Mouse (Mus musculus): ENCODE measurements around the gene Wdfy3. TPM values are rescaled to one million over a fixed set of nuclear protein-coding genes. Genes with fewer than 3 reads are reported as not detected.

Wdfy3 gene
- total RNA-seq, 2 experiments from 2014 or later: 139 to 145 TPM

GRCm38 (mm10) chr5:101891694-101892416, 177.9 kb downstream of the Wdfy3 start:
- TF ChIP-seq CTCF (IDR thresholded peaks at IDR 0.05): no peak
- Histone ChIP-seq H3K27ac (no peak overlapping the region), H3K4me3 (no peak overlapping the region)
- DNase-seq (ENCODE audit: extremely low spot score in 1 of 2, low spot score in 2 of 2): no peak
- intact Hi-C loops (cut with DNase I): loop anchor here (5.0 kb wide), 1 partner anchor 35 kb away; no protein-coding TSS in a partner anchor

GRCm38 (mm10) chr5:101887989-101888388, 181.7 kb downstream of the Wdfy3 start:
- TF ChIP-seq CTCF (IDR thresholded peaks at IDR 0.05): no peak
- intact Hi-C loops (cut with DNase I): no loop called here
- Histone ChIP-seq H3K4me3 (no peak overlapping the region), H3K27ac (no peak overlapping the region)
- no peak for DNase-seq (ENCODE audit: extremely low spot score in 1 of 2, low spot score in 2 of 2)

- Histone ChIP-seq H3K4me3 (no peak overlapping the region), H3K27ac (no peak overlapping the region)
- intact Hi-C loops (cut with DNase I): no loop called here
- DNase-seq (ENCODE audit: extremely low spot score in 1 of 2, low spot score in 2 of 2): no peak
- TF ChIP-seq CTCF (IDR thresholded peaks at IDR 0.05): no peak
These were observed 184.7 kb downstream of the Wdfy3 start for GRCm38 (mm10) chr5:101885039-101885438.

- intact Hi-C loops (cut with DNase I): no loop called here
- DNase-seq (ENCODE audit: extremely low spot score in 1 of 2, low spot score in 2 of 2): no peak
- H3K27ac ChIP-seq: no peak overlapping the region
These were observed 187.5 kb downstream of the Wdfy3 start for GRCm38 (mm10) chr5:101882191-101882590.

GRCm38 (mm10) chr5:101879914-101880313, 189.8 kb downstream of the Wdfy3 start:
- no peak for DNase-seq (ENCODE audit: extremely low spot score in 1 of 2, low spot score in 2 of 2)
- Histone ChIP-seq H3K27ac (no peak overlapping the region), H3K4me3 (no peak overlapping the region)
- no peak for TF ChIP-seq CTCF (IDR thresholded peaks at IDR 0.05)
- intact Hi-C loops (cut with DNase I): no loop called here

More at GRCm38 (mm10) chr5:101882191-101882590, 187.5 kb downstream of the Wdfy3 start:
- TF ChIP-seq CTCF (IDR thresholded peaks at IDR 0.05): no peak
- H3K4me3 ChIP-seq: no peak overlapping the region

- TF ChIP-seq CTCF (IDR thresholded peaks at IDR 0.05): peak; percentile 11; the same call in 1 of the 2 replicates
- peak; percentile 50 to 57 for DNase-seq (ENCODE audit: extremely low spot score in 1 of 2, low spot score in 2 of 2)
- peak overlapping the region; percentile 32; the same call in 1 of the 2 replicates for H3K27ac ChIP-seq
- no peak overlapping the region for H3K4me3 ChIP-seq
- intact Hi-C loops (cut with DNase I): no loop called here
These were observed 191.3 kb downstream of the Wdfy3 start for GRCm38 (mm10) chr5:101878403-101878802.

GRCm38 (mm10) chr5:101876185-101876584, 193.5 kb downstream of the Wdfy3 start:
- no peak for DNase-seq (ENCODE audit: extremely low spot score in 1 of 2, low spot score in 2 of 2)
- H3K27ac ChIP-seq: no peak overlapping the region
- H3K4me3 ChIP-seq: no peak overlapping the region
- TF ChIP-seq CTCF (IDR thresholded peaks at IDR 0.05): no peak
- intact Hi-C loops (cut with DNase I): no loop called here

- TF ChIP-seq CTCF (IDR thresholded peaks at IDR 0.05): no peak
- DNase-seq (ENCODE audit: extremely low spot score in 1 of 2, low spot score in 2 of 2): no peak
- Histone ChIP-seq H3K27ac (no peak overlapping the region), H3K4me3 (no peak overlapping the region)
- intact Hi-C loops (cut with DNase I): no loop called here
These were observed 203.0 kb downstream of the Wdfy3 start for GRCm38 (mm10) chr5:101866722-101867121.

- intact Hi-C loops (cut with DNase I): no loop called here
These were observed 205.8 kb downstream of the Wdfy3 start for GRCm38 (mm10) chr5:101863946-101864345.

GRCm38 (mm10) chr5:101862651-101863050, 207.1 kb downstream of the Wdfy3 start:
- DNase-seq (ENCODE audit: extremely low spot score in 1 of 2, low spot score in 2 of 2): no peak
- intact Hi-C loops (cut with DNase I): no loop called here
- Histone ChIP-seq H3K4me3 (no peak overlapping the region), H3K27ac (no peak overlapping the region)
- no peak; the same call in 1 of the 2 replicates for TF ChIP-seq CTCF (IDR thresholded peaks at IDR 0.05)

More at GRCm38 (mm10) chr5:101863946-101864345, 205.8 kb downstream of the Wdfy3 start:
- DNase-seq (ENCODE audit: extremely low spot score in 1 of 2, low spot score in 2 of 2): no peak
- H3K27ac ChIP-seq: no peak overlapping the region
- TF ChIP-seq CTCF (IDR thresholded peaks at IDR 0.05): no peak
- no peak overlapping the region for H3K4me3 ChIP-seq

- no peak overlapping the region for H3K4me3 ChIP-seq
- DNase-seq (ENCODE audit: extremely low spot score in 1 of 2, low spot score in 2 of 2): no peak
- intact Hi-C loops (cut with DNase I): no loop called here
- H3K27ac ChIP-seq: no peak overlapping the region
- no peak for TF ChIP-seq CTCF (IDR thresholded peaks at IDR 0.05)
These were observed 207.7 kb downstream of the Wdfy3 start for GRCm38 (mm10) chr5:101861786-101862571.

GRCm38 (mm10) chr5:101858891-101859436, 210.8 kb downstream of the Wdfy3 start:
- TF ChIP-seq CTCF (IDR thresholded peaks at IDR 0.05): no peak
- DNase-seq (ENCODE audit: extremely low spot score in 1 of 2, low spot score in 2 of 2): no peak
- intact Hi-C loops (cut with DNase I): no loop called here
- Histone ChIP-seq H3K27ac (no peak overlapping the region), H3K4me3 (no peak overlapping the region)

Measured in left cerebral cortex, adult 2 months (tissue).